Mouse (Mus musculus) gastrocnemius, adult 18-20 months (tissue): ENCODE results near the gene Fut7. TPM values are rescaled to one million over a fixed set of nuclear protein-coding genes. Genes with fewer than 3 reads are reported as not detected.

Experiments
- DNase-seq: peaks from one replicate; pipeline ENCODE4 v3.0.0; 2021; ENCODE audit warnings: low spot score
- microRNA-seq: library from miRNA; unstranded; fragments of <30 nt; microRNA quantifications from one replicate; pipeline ENCODE4 v1.2.0, GENCODE M21; 2021
- total RNA-seq, 2 experiments: library from RNA; stranded (reverse); gene quantifications; 2 replicates each; pipeline ENCODE4 v1.2.3; 2021

Gene Fut7
- total RNA-seq, 2 experiments from 2014 or later, result not detected

GRCm38 (mm10) chr2:25457022-25457896 lies 34.2 kb downstream of the Fut7 start:
- no peak for DNase-seq

- peak; percentile 44 for DNase-seq
These were observed 35.8 kb downstream of the Fut7 start for GRCm38 (mm10) chr2:25458911-25459310.

GRCm38 (mm10) chr2:25460135-25460534 lies 37.1 kb downstream of the Fut7 start:
- peak; percentile 18 for DNase-seq

- peak; percentile 94 for DNase-seq
These were observed 37.7 kb downstream of the Fut7 start, which contains the start of gene Paxx for GRCm38 (mm10) chr2:25460551-25461309. Paxx (minus strand) TSS chr2:25461094.

GRCm38 (mm10) chr2:25461407-25461806 lies 38.3 kb downstream of the Fut7 start:
- DNase-seq, result no peak

- DNase-seq, result no peak
These were observed 40.6 kb downstream of the Fut7 start for GRCm38 (mm10) chr2:25463630-25464029.

GRCm38 (mm10) chr2:25465256-25465655 lies 42.2 kb downstream of the Fut7 start:
- DNase-seq, result no peak

GRCm38 (mm10) chr2:25465816-25466635 lies 43.0 kb downstream of the Fut7 start:
- DNase-seq, result no peak

- DNase-seq, result no peak
These were observed 44.7 kb downstream of the Fut7 start for GRCm38 (mm10) chr2:25467606-25468303.

- no peak for DNase-seq
These were observed 46.2 kb downstream of the Fut7 start for GRCm38 (mm10) chr2:25468962-25469915.

- no peak for DNase-seq
These were observed 46.9 kb downstream of the Fut7 start, which contains the start of gene Ptgds for GRCm38 (mm10) chr2:25469969-25470368. Ptgds (minus strand) TSS chr2:25470046.

GRCm38 (mm10) chr2:25472550-25472949 lies 49.5 kb downstream of the Fut7 start:
- no peak for DNase-seq

Small RNAs within 50 kb of the gene (microRNA-seq; reads per million reads assigned to microRNA genes)
- not detected for gene Mir3087

Other genes starting within 250 kb of the Fut7 start
- gene Nrarp, start 242.5 kb upstream of the Fut7 start, total RNA-seq, result 1 to 10 TPM; 3.4 to 8.6 TPM
- 1 to 10 TPM in 1 of 2 experiments, under 1 TPM in 1; 0.84 to 1.2 TPM for gene Tor4a, start 226.4 kb upstream of the Fut7 start, total RNA-seq
- gene Nelfb, start 211.8 kb upstream of the Fut7 start, total RNA-seq, result 10 to 100 TPM; 18.8 to 21.3 TPM
- not detected for gene Stpg3, start 208.6 kb upstream of the Fut7 start, total RNA-seq
- not detected for gene Fam166a, start 204.5 kb upstream of the Fut7 start, total RNA-seq
- 100 to 1,000 TPM; 224 to 228 TPM for gene Tubb4b, start 198.6 kb upstream of the Fut7 start, total RNA-seq
- gene Slc34a3, start 188.9 kb upstream of the Fut7 start, total RNA-seq, result not detected
- gene Rnf224, start 186.5 kb upstream of the Fut7 start, total RNA-seq, result not detected
- gene Rnf208, start 181.0 kb upstream of the Fut7 start, total RNA-seq, result under 1 TPM; 0.50 to 0.74 TPM
- not detected for gene Cysrt1, start 180.8 kb upstream of the Fut7 start, total RNA-seq
- gene AL732309.1, start 176.4 kb upstream of the Fut7 start, total RNA-seq, result 1 to 10 TPM; 1.3 to 1.4 TPM
- gene Tmem203, start 167.8 kb upstream of the Fut7 start, total RNA-seq, result 10 to 100 TPM; 12.0 to 12.1 TPM
- gene Tprn, start 160.6 kb upstream of the Fut7 start, total RNA-seq, result 1 to 10 TPM; 2.9 to 3.8 TPM
- 10 to 100 TPM; 27.9 to 30.9 TPM for gene Ssna1, start 150.8 kb upstream of the Fut7 start, total RNA-seq
- gene Anapc2, start 150.8 kb upstream of the Fut7 start, total RNA-seq, result 10 to 100 TPM; 27.6 to 30.4 TPM
- not detected for gene Tmem210, start 135.1 kb upstream of the Fut7 start, total RNA-seq
- not detected for gene Lrrc26, start 133.4 kb upstream of the Fut7 start, total RNA-seq
- not detected for gene Grin1, start 104.1 kb upstream of the Fut7 start, total RNA-seq
- gene Man1b1, start 90.9 kb upstream of the Fut7 start, total RNA-seq, result 10 to 100 TPM; 14.0 to 15.2 TPM
- gene Dpp7, start 66.9 kb upstream of the Fut7 start, total RNA-seq, result 10 to 100 TPM; 15.2 to 17.9 TPM
- 1 to 10 TPM; 3.8 to 5.7 TPM for gene Uap1l1, start 57.6 kb upstream of the Fut7 start, total RNA-seq
- not detected for gene Sapcd2, start 50.9 kb upstream of the Fut7 start, total RNA-seq
- 1 to 10 TPM; 6.2 to 8.3 TPM for gene Entpd2, start 27.4 kb upstream of the Fut7 start, total RNA-seq
- gene Npdc1, start 23.9 kb upstream of the Fut7 start, total RNA-seq, result 10 to 100 TPM; 15.8 to 19.0 TPM
- 10 to 100 TPM; 14.1 to 15.5 TPM for gene Abca2, start 5.4 kb downstream of the Fut7 start, total RNA-seq
- gene Clic3, start 33.6 kb downstream of the Fut7 start, total RNA-seq, result 1 to 10 TPM in 1 of 2 experiments, under 1 TPM in 1; 0.39 to 1.0 TPM
- gene Paxx, start 37.8 kb downstream of the Fut7 start, total RNA-seq, result 10 to 100 TPM; 13.7 to 15.1 TPM
- gene Ptgds, start 46.8 kb downstream of the Fut7 start, total RNA-seq, result not detected
- not detected for gene Lcn12, start 70.6 kb downstream of the Fut7 start, total RNA-seq
- gene Fbxw5, start 77.5 kb downstream of the Fut7 start, total RNA-seq, result 10 to 100 TPM; 81.5 to 84.3 TPM
- 1 to 10 TPM; 2.0 to 2.1 TPM for gene C8g, start 78.5 kb downstream of the Fut7 start, total RNA-seq
- 10 to 100 TPM; 13.7 to 15.1 TPM for gene Traf2, start 123.7 kb downstream of the Fut7 start, total RNA-seq
- gene Edf1, start 134.6 kb downstream of the Fut7 start, total RNA-seq, result 100 to 1,000 TPM; 179 to 182 TPM
- gene Mamdc4, start 151.6 kb downstream of the Fut7 start, total RNA-seq, result under 1 TPM; 0.12 to 0.34 TPM
- 10 to 100 TPM; 54.6 to 57.5 TPM for gene Phpt1, start 152.0 kb downstream of the Fut7 start, total RNA-seq
- not detected for gene Ajm1, start 158.5 kb downstream of the Fut7 start, total RNA-seq
- 10 to 100 TPM; 75.3 to 82.5 TPM for gene Rabl6, start 185.3 kb downstream of the Fut7 start, total RNA-seq
- gene Ccdc183, start 194.4 kb downstream of the Fut7 start, total RNA-seq, result not detected
- gene Tmem141, start 198.7 kb downstream of the Fut7 start, total RNA-seq, result 10 to 100 TPM; 17.1 to 17.3 TPM
- gene Fcna, start 204.8 kb downstream of the Fut7 start, total RNA-seq, result 1 to 10 TPM; 2.4 to 3.0 TPM
- 1 to 10 TPM; 4.5 to 5.0 TPM for gene Lcn8, start 229.9 kb downstream of the Fut7 start, total RNA-seq
- not detected for gene Lcn5, start 234.7 kb downstream of the Fut7 start, total RNA-seq